Mouse (Mus musculus) neural tube, embryonic 15.5 days (tissue): ENCODE results near the gene Rapgefl1. TPM values are rescaled to one million over a fixed set of nuclear protein-coding genes. Genes with fewer than 3 reads are reported as not detected.

Experiments used
- ATAC-seq: fragments of 200-750 bp; cut with Nextera tagmentation; 2 replicates; pipeline ENCODE4 v1.8.0; 2017; ENCODE audit warnings: mild to moderate bottlenecking, moderate TSS enrichment, moderate library complexity; ENCODE audit not compliant: low FRiP score
- H3K27ac ChIP-seq: fragments of 300-500 bp; sonication (generic); replicated peaks from 2 replicates; pipeline ENCODE4 v1.5.1; 2015; ENCODE audit warnings: mild to moderate bottlenecking, inconsistent platforms
- H3K27me3 ChIP-seq: fragments of 300-500 bp; sonication (generic); replicated peaks from 2 replicates; pipeline ENCODE4 v1.6.1; 2015; ENCODE audit warnings: inconsistent platforms
- H3K36me3 ChIP-seq: fragments of 300-500 bp; sonication (generic); 2 replicates; pipeline ENCODE4 v1.6.1; 2015; ENCODE audit warnings: inconsistent platforms
- H3K4me1 ChIP-seq: fragments of 300-500 bp; sonication (generic); 2 replicates; pipeline ENCODE4 v1.6.1; 2015; ENCODE audit warnings: inconsistent platforms
- H3K4me2 ChIP-seq: fragments of 300-500 bp; sonication (generic); 2 replicates; pipeline ENCODE4 v1.6.1; 2015; ENCODE audit warnings: inconsistent platforms, mild to moderate bottlenecking, moderate library complexity
- H3K4me3 ChIP-seq: fragments of 300-500 bp; sonication (generic); replicated peaks from 2 replicates; pipeline ENCODE4 v1.5.1; 2015; ENCODE audit warnings: mild to moderate bottlenecking, inconsistent platforms
- H3K9ac ChIP-seq: fragments of 300-500 bp; sonication (generic); replicated peaks from 2 replicates; pipeline ENCODE4 v1.6.1; 2015; ENCODE audit warnings: mild to moderate bottlenecking, inconsistent platforms
- H3K9me3 ChIP-seq: fragments of 300-500 bp; sonication (generic); replicated peaks from 2 replicates; pipeline ENCODE4 v1.6.1; 2016; ENCODE audit warnings: inconsistent platforms
- WGBS: fragments of 180-500 bp; shearing (Covaris S2); methylation state at CpG from one replicate; pipeline ENCODE4 v1.1.7; 2015; ENCODE audit warnings: mixed read lengths; 5-methylcytosine and 5-hydroxymethylcytosine counted together
- polyA plus RNA-seq: library from polyadenylated mRNA; unstranded; fragments of >200 nt; fragmentation: Nextera tagmentation; extraction: Ambion mirVana; gene quantifications from 2 replicates; pipeline ENCODE4 v1.2.1, GENCODE M21; 2015

Rapgefl1 gene
- polyA plus RNA-seq, 1 experiment from 2014 or later, result 13.7 TPM

GRCm38 (mm10) chr11:98863751-98864429 lies 27.3 kb downstream of the Rapgefl1 start:
- H3K36me3 ChIP-seq, result peaks cover 11% of the 10 kb centered on the region; the same call in 1 of the 2 replicates
- no peaks in the 10 kb centered on the region for H3K9me3 ChIP-seq
- under 1% methylated on average over 37 of the region's 39 CpGs for WGBS
- no peaks in the 10 kb centered on the region for H3K27me3 ChIP-seq
- peak overlapping the region; percentile 68 for H3K9ac ChIP-seq
- H3K4me2 ChIP-seq, result peak overlapping the region; percentile 59
- H3K4me3 ChIP-seq, result peak overlapping the region; percentile 66
- ATAC-seq, result peak; percentile 75
- H3K27ac ChIP-seq, result peak overlapping the region; percentile 96
- H3K4me1 ChIP-seq, result peaks cover 29% of the 10 kb centered on the region

DNA sequence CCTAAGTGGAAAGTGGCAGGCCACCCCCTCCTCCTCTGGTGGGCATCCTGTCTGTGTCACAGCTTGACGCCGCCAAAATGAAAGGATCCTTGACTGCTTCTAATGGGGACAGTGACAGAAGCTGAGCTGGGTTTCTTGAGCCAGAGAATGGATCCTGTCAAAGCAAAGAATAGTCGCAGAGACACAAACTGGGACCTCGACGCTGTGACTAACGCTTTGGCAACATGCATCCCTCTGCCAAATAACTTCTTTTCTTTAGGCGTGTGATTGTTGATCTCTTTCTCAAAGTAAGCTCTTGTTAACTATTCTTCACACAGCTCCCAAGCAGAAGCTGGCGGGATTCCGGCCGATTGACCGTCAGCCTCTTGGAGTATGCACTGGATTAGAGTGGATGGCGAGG lies 30.7 kb downstream of the Rapgefl1 start:
- Histone ChIP-seq H3K9ac (no peak overlapping the region), H3K27ac (peak overlapping the region; percentile 15; the same call in 1 of the 2 replicates), H3K4me3 (no peak overlapping the region), H3K4me1 (peaks cover 41% of the 10 kb centered on the region), H3K9me3 (no peaks in the 10 kb centered on the region), H3K36me3 (peaks cover 17% of the 10 kb centered on the region; the same call in 1 of the 2 replicates), H3K27me3 (no peaks in the 10 kb centered on the region), H3K4me2 (no peak overlapping the region)
- ATAC-seq, result no peak
- 44% methylated on average over 12 of the region's 12 CpGs for WGBS

- WGBS, result 92% methylated on average over 8 of the region's 8 CpGs
- H3K9me3 ChIP-seq, result no peaks in the 10 kb centered on the region
- peaks cover 18% of the 10 kb centered on the region; the same call in 1 of the 2 replicates for H3K36me3 ChIP-seq
- H3K4me3 ChIP-seq, result no peak overlapping the region
- H3K9ac ChIP-seq, result no peak overlapping the region
- no peak for ATAC-seq
- H3K27ac ChIP-seq, result no peak overlapping the region
- H3K4me2 ChIP-seq, result no peak overlapping the region
- H3K4me1 ChIP-seq, result peaks cover 26% of the 10 kb centered on the region
- no peaks in the 10 kb centered on the region for H3K27me3 ChIP-seq
Measured at GRCm38 (mm10) chr11:98869906-98870305, 33.3 kb downstream of the Rapgefl1 start.

DNA sequence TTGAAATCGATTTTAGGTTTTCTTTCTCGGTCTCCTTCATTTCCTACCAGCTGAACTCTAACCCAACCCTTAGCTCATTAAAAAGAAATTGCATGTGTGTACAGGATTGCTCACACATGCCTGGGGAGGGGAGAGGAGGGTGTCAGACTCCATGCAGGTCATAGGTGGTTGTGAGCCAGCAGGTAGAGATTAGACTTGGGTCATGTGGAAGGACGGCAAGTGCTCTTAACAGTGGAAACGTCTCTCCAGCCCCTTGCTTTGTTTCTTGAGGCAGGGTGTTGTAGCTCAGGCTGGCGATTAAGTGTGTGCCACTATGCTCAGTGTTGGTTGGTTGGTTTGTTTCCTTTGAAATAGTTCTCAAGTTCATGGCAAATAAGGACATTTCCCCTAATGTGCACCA lies 34.2 kb downstream of the Rapgefl1 start:
- no peaks in the 10 kb centered on the region for H3K27me3 ChIP-seq

GRCm38 (mm10) chr11:98871416-98871815 lies 34.8 kb downstream of the Rapgefl1 start:
- Histone ChIP-seq H3K4me1 (peaks cover 22% of the 10 kb centered on the region), H3K27ac (no peak overlapping the region), H3K36me3 (peaks cover 18% of the 10 kb centered on the region; the same call in 1 of the 2 replicates), H3K9me3 (no peaks in the 10 kb centered on the region), H3K4me2 (no peak overlapping the region), H3K27me3 (no peaks in the 10 kb centered on the region), H3K4me3 (no peak overlapping the region), H3K9ac (no peak overlapping the region)
- 70% methylated on average over 4 of the region's 4 CpGs for WGBS
- ATAC-seq, result no peak

More for the DNA sequence above, 34.2 kb downstream of the Rapgefl1 start:
- no peak for ATAC-seq
- Histone ChIP-seq H3K27ac (no peak overlapping the region), H3K36me3 (peaks cover 18% of the 10 kb centered on the region; the same call in 1 of the 2 replicates), H3K4me1 (peaks cover 26% of the 10 kb centered on the region), H3K4me2 (no peak overlapping the region), H3K9ac (no peak overlapping the region), H3K4me3 (no peak overlapping the region), H3K9me3 (no peaks in the 10 kb centered on the region)
- WGBS, result 83% methylated on average over 5 of the region's 5 CpGs

GRCm38 (mm10) chr11:98872040-98872439 lies 35.5 kb downstream of the Rapgefl1 start:
- Histone ChIP-seq H3K9me3 (no peaks in the 10 kb centered on the region), H3K4me1 (peaks cover 28% of the 10 kb centered on the region), H3K4me3 (no peak overlapping the region), H3K9ac (no peak overlapping the region), H3K4me2 (no peak overlapping the region), H3K36me3 (peaks cover 17% of the 10 kb centered on the region; the same call in 1 of the 2 replicates), H3K27me3 (no peaks in the 10 kb centered on the region), H3K27ac (no peak overlapping the region)
- WGBS, result 73% methylated on average over 4 of the region's 4 CpGs
- no peak for ATAC-seq

- Histone ChIP-seq H3K27ac (no peak overlapping the region), H3K4me1 (peaks cover 21% of the 10 kb centered on the region), H3K4me2 (no peak overlapping the region), H3K27me3 (no peaks in the 10 kb centered on the region), H3K36me3 (0 out of 2 replicates have a peak, but pooled peaks cover 7% of the 10 kb centered on the region), H3K9me3 (no peaks in the 10 kb centered on the region), H3K9ac (no peak overlapping the region), H3K4me3 (no peak overlapping the region)
- WGBS, result 97% methylated on average over 9 of the region's 9 CpGs
- ATAC-seq, result no peak
Measured at GRCm38 (mm10) chr11:98873900-98874299, 37.3 kb downstream of the Rapgefl1 start.

GRCm38 (mm10) chr11:98877001-98877400 lies 40.4 kb downstream of the Rapgefl1 start:
- no peak overlapping the region for H3K4me2 ChIP-seq
- whole genome bisulfite sequencing, result 75% methylated on average over 9 of the region's 9 CpGs
- H3K27me3 ChIP-seq, result no peaks in the 10 kb centered on the region
- no peaks in the 10 kb centered on the region for H3K9me3 ChIP-seq
- H3K4me3 ChIP-seq, result no peak overlapping the region
- no peak overlapping the region for H3K9ac ChIP-seq
- H3K36me3 ChIP-seq, result peaks cover 7% of the 10 kb centered on the region; the same call in 1 of the 2 replicates
- ATAC-seq, result no peak
- H3K4me1 ChIP-seq, result peaks cover 10% of the 10 kb centered on the region
- no peak overlapping the region for H3K27ac ChIP-seq

DNA sequence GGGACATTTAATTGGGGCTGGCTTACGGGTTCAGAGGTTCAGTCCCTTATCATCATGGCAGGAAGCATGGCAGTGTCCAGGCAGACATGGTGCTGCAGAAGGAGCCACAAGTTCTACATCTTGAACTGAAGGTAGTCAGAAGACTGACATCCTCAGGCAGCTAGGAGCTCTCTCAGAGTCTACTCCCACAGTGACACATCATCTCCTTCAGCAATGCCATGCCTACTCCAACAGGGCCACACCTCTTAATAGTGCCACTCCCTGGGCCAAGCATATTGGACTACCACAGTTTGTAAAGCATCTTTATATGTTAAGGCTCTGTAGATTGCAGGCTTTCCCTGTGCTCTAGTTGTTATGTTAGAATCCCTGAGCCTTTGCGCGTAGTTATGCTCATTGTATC lies 51.1 kb downstream of the Rapgefl1 start:
- H3K4me2 ChIP-seq, result no peak overlapping the region
- H3K4me3 ChIP-seq, result no peak overlapping the region
- peaks cover 73% of the 10 kb centered on the region for H3K36me3 ChIP-seq
- no peaks in the 10 kb centered on the region for H3K4me1 ChIP-seq
- H3K9ac ChIP-seq, result no peak overlapping the region
- no peaks in the 10 kb centered on the region for H3K27me3 ChIP-seq
- no peak for ATAC-seq
- H3K27ac ChIP-seq, result no peak overlapping the region
- 97% methylated on average over 3 of the region's 3 CpGs for WGBS
- no peaks in the 10 kb centered on the region for H3K9me3 ChIP-seq

DNA sequence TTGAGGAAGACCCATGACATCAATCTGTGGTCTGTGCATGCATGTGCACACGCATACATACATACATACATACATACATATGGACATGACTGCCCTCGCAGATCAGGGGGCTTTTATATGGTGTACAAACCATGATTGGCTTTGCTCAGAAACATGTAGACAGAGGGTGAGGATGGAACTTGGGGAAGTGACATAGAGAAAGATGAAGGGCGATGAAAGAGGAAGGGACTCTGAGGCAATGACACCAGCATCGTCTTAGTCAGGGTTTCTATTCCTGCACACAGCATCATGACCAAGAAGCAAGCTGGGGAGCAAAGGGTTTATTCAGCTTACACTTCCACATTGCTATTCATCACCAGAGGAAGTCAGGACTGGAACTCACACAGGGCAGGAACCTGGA lies 52.5 kb downstream of the Rapgefl1 start:
- ATAC-seq, result no peak
- WGBS, result over 99% methylated on average over 4 of the region's 4 CpGs
- H3K36me3 ChIP-seq, result peaks cover 87% of the 10 kb centered on the region
- H3K27me3 ChIP-seq, result no peaks in the 10 kb centered on the region
- no peak overlapping the region for H3K9ac ChIP-seq
- no peak overlapping the region for H3K4me3 ChIP-seq
- H3K9me3 ChIP-seq, result no peaks in the 10 kb centered on the region
- H3K27ac ChIP-seq, result no peak overlapping the region
- H3K4me2 ChIP-seq, result no peak overlapping the region
- no peaks in the 10 kb centered on the region for H3K4me1 ChIP-seq

DNA sequence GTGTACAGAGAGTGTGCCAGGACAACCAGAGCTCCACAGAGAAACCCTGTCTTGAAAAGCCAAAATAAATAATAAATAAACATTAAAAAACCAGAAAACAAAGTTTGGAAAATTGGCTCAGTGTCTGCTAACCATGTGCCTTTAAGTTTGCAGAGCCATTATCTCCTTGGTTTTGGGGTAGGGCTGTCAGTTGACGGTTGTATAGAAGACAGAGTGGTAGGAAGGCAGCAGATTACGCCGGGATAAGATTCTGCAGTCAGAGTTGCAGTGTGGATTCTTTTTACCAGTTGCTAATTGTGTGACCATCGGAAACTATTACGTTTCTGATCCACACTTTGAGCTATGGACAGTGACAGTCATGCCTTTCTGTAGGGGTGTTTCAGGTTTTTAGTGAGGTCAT lies 53.4 kb downstream of the Rapgefl1 start:
- H3K9me3 ChIP-seq, result no peaks in the 10 kb centered on the region
- 94% methylated on average over 5 of the region's 5 CpGs for WGBS
- H3K27ac ChIP-seq, result no peak overlapping the region
- no peaks in the 10 kb centered on the region for H3K4me1 ChIP-seq
- no peak overlapping the region for H3K9ac ChIP-seq
- H3K36me3 ChIP-seq, result peaks cover 88% of the 10 kb centered on the region
- H3K4me2 ChIP-seq, result no peak overlapping the region
- no peak for ATAC-seq
- H3K4me3 ChIP-seq, result no peak overlapping the region
- no peaks in the 10 kb centered on the region for H3K27me3 ChIP-seq

DNA sequence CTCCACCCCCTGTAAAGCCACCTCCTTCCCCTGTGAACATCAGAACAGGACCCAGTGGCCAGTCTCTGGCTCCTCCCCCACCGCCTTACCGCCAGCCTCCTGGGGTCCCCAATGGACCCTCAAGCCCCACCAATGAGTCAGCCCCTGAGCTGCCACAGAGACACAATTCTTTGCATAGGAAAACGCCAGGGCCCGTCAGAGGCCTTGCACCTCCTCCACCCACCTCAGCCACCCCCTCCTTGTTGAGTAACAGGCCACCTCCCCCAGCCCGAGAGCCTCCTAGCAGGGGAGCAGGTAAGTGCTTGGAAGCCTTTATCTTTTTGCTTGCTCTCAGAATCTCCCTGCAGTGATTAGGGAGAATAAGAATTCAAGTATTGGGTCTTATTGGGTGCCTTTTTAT lies 55.8 kb downstream of the Rapgefl1 start:
- no peak overlapping the region for H3K4me3 ChIP-seq
- peaks cover 85% of the 10 kb centered on the region for H3K36me3 ChIP-seq

More for the DNA sequence above, 55.8 kb downstream of the Rapgefl1 start:
- Histone ChIP-seq H3K4me2 (no peak overlapping the region), H3K9me3 (no peaks in the 10 kb centered on the region), H3K4me1 (no peaks in the 10 kb centered on the region), H3K9ac (no peak overlapping the region), H3K27me3 (no peaks in the 10 kb centered on the region), H3K27ac (no peak overlapping the region)
- WGBS, result 60% methylated on average over 5 of the region's 5 CpGs
- ATAC-seq, result no peak
